Mouse (Mus musculus) lung, embryonic 14.5 days (tissue): Measurements from ENCODE around the gene Eln. TPM values are rescaled to one million over a fixed set of nuclear protein-coding genes. Genes with fewer than 3 reads are reported as not detected.
A peak's percentile ranks its signal among the peaks of the same experiment; 100 is the strongest.

Experiments used
- ATAC-seq: fragments of 200-750 bp; cut with Nextera tagmentation; 2 replicates; pipeline ENCODE4 v1.8.0; 2017; ENCODE audit warnings: mild to moderate bottlenecking, moderate TSS enrichment, moderate library complexity; ENCODE audit not compliant: insufficient read depth
- DNase-seq: peaks from one replicate; pipeline ENCODE4 v3.0.0-alpha.2; 2015
- H3K27ac ChIP-seq: fragments of 300-500 bp; sonication (generic); 2 replicates; pipeline ENCODE4 v1.5.1; 2014; ENCODE audit warnings: low read depth, mild to moderate bottlenecking, moderate library complexity
- H3K27me3 ChIP-seq: fragments of 300-500 bp; sonication (generic); 2 replicates; pipeline ENCODE4 v1.6.1; 2014; ENCODE audit warnings: low read length, control low read depth; ENCODE audit not compliant: insufficient read depth
- H3K36me3 ChIP-seq: fragments of 300-500 bp; sonication (generic); 2 replicates; pipeline ENCODE4 v1.6.1; 2014; ENCODE audit warnings: control low read depth; ENCODE audit not compliant: insufficient read depth
- H3K4me1 ChIP-seq: fragments of 300-500 bp; sonication (generic); 2 replicates; pipeline ENCODE4 v1.6.1; 2014; ENCODE audit warnings: antibody characterized with exemption, control low read depth; ENCODE audit not compliant: insufficient read depth
- H3K4me2 ChIP-seq: fragments of 300-500 bp; sonication (generic); 2 replicates; pipeline ENCODE4 v1.6.1; 2014; ENCODE audit warnings: mild to moderate bottlenecking
- H3K4me3 ChIP-seq: fragments of 300-500 bp; sonication (generic); 2 replicates; pipeline ENCODE4 v1.5.1; 2014; ENCODE audit warnings: low read depth, low read length
- H3K9ac ChIP-seq: fragments of 300-500 bp; sonication (generic); 2 replicates; pipeline ENCODE4 v1.6.1; 2014
- H3K9me3 ChIP-seq: fragments of 300-500 bp; sonication (generic); 2 replicates; pipeline ENCODE4 v1.6.1; 2016; ENCODE audit warnings: low read depth, low read length, control low read depth
- CTCF ChIP-seq: IDR thresholded peaks from 2 replicates; pipeline ENCODE4 v1.5.1; 2016; ENCODE audit warnings: antibody characterized with exemption, low read depth
- WGBS: fragments of 180-500 bp; shearing (Covaris S2); extraction: QIAGEN DNeasy Blood & Tissue Kit; methylation state at CpG from one replicate; pipeline ENCODE4 v1.1.7; 2014; 5-methylcytosine and 5-hydroxymethylcytosine counted together
- polyA plus RNA-seq: library from polyadenylated mRNA; unstranded; fragments of >200 nt; fragmentation: Nextera tagmentation; extraction: Ambion mirVana; gene quantifications from 2 replicates; pipeline ENCODE4 v1.2.1, GENCODE M21; 2014

The Eln gene
- polyA plus RNA-seq, 1 experiment from 2014 or later = 196 TPM

DNA sequence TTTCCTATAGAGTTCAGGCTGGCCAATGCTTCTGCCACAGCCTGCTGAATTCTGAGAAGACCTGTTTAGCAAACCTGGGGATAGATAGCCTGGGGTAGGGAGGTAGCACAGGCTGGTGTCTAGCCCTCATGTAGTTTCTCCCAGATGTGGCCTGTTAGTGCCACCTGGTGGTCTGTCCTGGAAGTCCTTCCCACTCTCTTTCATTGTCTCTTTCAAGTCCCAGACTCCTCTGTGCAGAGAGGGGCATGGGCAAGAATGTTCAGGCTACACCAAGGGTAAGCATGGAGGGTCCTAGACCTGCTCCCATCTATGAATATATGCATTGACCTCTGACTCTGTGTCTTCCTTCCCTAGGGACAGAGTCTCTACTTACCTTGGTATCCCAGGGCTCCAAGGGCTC lies 43.0 kb downstream of the Eln start:
- peak; percentile 94 for TF ChIP-seq CTCF
- Histone ChIP-seq H3K27me3 (no peaks in the 10 kb centered on the region), H3K9me3 (no peaks in the 10 kb centered on the region), H3K4me3 (no peak overlapping the region), H3K4me2 (no peak overlapping the region), H3K27ac (no peak overlapping the region), H3K9ac (no peak overlapping the region), H3K36me3 (peaks cover 24% of the 10 kb centered on the region), H3K4me1 (no peaks in the 10 kb centered on the region)
- peak; percentile 62; the same call in 1 of the 2 replicates for ATAC-seq
- peak; percentile 88 for DNase-seq

- H3K9ac ChIP-seq = no peak overlapping the region
- H3K9me3 ChIP-seq = no peaks in the 10 kb centered on the region
- WGBS = 40% methylated on average over 2 of the region's 2 CpGs
- TF ChIP-seq CTCF = no peak
- H3K36me3 ChIP-seq = no peaks in the 10 kb centered on the region
- H3K4me3 ChIP-seq = no peak overlapping the region
- H3K27me3 ChIP-seq = no peaks in the 10 kb centered on the region
- no peaks in the 10 kb centered on the region for H3K4me1 ChIP-seq
- ATAC-seq (peak; percentile 63; the same call in 1 of the 2 replicates), DNase-seq (no peak)
- no peak overlapping the region for H3K4me2 ChIP-seq
- no peak overlapping the region for H3K27ac ChIP-seq
Measured at GRCm38 (mm10) chr5:134695539-134695938, 51.6 kb downstream of the Eln start.

- no peak overlapping the region for H3K4me2 ChIP-seq
- WGBS = 8% methylated on average over 2 of the region's 2 CpGs
- DNase-seq = no peak
- H3K4me1 ChIP-seq = no peaks in the 10 kb centered on the region
- no peak overlapping the region for H3K9ac ChIP-seq
- H3K27me3 ChIP-seq = no peaks in the 10 kb centered on the region
- H3K27ac ChIP-seq = no peak overlapping the region
- no peaks in the 10 kb centered on the region for H3K36me3 ChIP-seq
- TF ChIP-seq CTCF = peak; percentile 49
- peak; percentile 44 for ATAC-seq
- H3K4me3 ChIP-seq = no peak overlapping the region
- H3K9me3 ChIP-seq = no peaks in the 10 kb centered on the region
Measured at GRCm38 (mm10) chr5:134695082-134695481, 52.0 kb downstream of the Eln start.

DNA sequence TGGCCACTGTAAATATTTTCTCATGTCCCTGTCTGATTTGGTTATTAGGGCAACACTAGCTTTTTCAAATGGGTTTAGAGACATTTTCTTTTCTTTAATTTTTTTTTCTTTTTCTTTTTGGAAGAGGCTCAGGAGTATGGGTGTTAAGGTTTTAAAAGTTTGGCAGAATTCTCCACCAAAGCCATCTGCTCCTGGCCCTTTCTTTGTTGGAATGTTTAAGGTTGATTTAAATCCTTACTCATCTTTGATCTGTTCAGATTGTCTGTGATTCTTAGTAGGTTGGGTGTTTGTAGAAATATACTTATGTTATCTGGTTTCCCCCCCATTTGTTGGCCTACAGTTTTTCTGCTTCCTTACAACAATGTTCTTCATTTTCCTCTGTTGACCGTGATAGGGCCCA lies 54.4 kb downstream of the Eln start:
- no peak overlapping the region for H3K27ac ChIP-seq
- no peak overlapping the region for H3K9ac ChIP-seq
- TF ChIP-seq CTCF = no peak
- no peaks in the 10 kb centered on the region for H3K27me3 ChIP-seq
- no peak for DNase-seq
- no peaks in the 10 kb centered on the region for H3K36me3 ChIP-seq
- WGBS = 86% methylated on average over 1 of the region's 1 CpGs
- H3K4me3 ChIP-seq = no peak overlapping the region
- no peak overlapping the region for H3K4me2 ChIP-seq
- H3K9me3 ChIP-seq = no peaks in the 10 kb centered on the region
- no peaks in the 10 kb centered on the region for H3K4me1 ChIP-seq
- no peak for ATAC-seq

- Histone ChIP-seq H3K9ac (peak overlapping the region; percentile 28; the same call in 1 of the 2 replicates), H3K27me3 (no peaks in the 10 kb centered on the region), H3K36me3 (peaks cover 5% of the 10 kb centered on the region; the same call in 1 of the 2 replicates), H3K4me1 (no peaks in the 10 kb centered on the region), H3K9me3 (no peaks in the 10 kb centered on the region), H3K4me2 (peak overlapping the region; percentile 96), H3K4me3 (peak overlapping the region; percentile 79), H3K27ac (peak overlapping the region; percentile 48)
- ATAC-seq = peak; percentile 96
- under 1% methylated on average over 38 of the region's 38 CpGs for WGBS
- peak; percentile 67 for TF ChIP-seq CTCF
- peak; percentile 100 for DNase-seq
Measured at GRCm38 (mm10) chr5:134688718-134689284, 58.3 kb downstream of the Eln start.

DNA sequence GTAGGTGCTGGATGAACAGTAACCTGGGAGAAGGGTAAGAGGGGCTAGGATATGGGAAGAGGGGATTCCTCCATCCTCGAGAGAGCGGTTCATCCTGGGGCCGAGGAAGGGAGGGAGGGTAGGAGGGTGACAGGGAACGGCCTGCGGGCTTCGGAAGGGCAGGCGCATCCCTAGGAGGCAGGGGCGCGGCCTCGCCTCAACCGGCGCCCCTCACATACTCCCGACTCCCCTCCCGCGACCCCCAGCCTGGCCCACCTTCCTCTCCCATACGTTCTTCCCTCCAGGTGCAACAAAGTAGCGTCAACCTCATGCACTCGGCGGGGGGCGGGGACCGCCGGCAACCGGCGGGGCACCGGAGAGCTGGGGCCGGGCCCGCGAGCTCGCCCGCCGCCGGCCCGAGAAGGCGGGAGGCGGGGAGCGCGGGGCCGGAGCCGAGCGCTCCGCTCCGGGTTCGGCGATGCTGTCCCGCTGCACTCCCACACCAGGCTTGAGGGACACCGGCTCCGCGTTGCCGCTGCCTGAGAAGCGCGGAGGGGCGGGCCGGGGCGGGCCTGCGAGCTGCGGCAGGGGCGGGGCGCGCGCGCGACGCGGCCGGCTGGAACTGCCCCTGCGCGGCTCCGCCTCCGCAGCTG lies 58.9 kb downstream of the Eln start, which contains the start of gene Limk1:
Gene Limk1, minus strand, starts transcription at position 513 of the 632 bp plus-strand sequence.
- H3K36me3 ChIP-seq = peaks cover 7% of the 10 kb centered on the region; the same call in 1 of the 2 replicates
- H3K4me2 ChIP-seq = peak within 1 kb of the TSS; percentile 96
- peak within 1 kb of the TSS; percentile 48 for H3K27ac ChIP-seq
- no peaks in the 10 kb centered on the region for H3K9me3 ChIP-seq
- no peaks in the 10 kb centered on the region for H3K27me3 ChIP-seq
- H3K9ac ChIP-seq = peak within 1 kb of the TSS; percentile 67
- no peak for TF ChIP-seq CTCF
- WGBS = under 1% methylated on average over 54 of the region's 69 CpGs
- peak within 1 kb of the TSS; percentile 79 for H3K4me3 ChIP-seq
- no peaks in the 10 kb centered on the region for H3K4me1 ChIP-seq
- no peak for DNase-seq
- ATAC-seq = peak; percentile 26; the same call in 1 of the 2 replicates

DNA sequence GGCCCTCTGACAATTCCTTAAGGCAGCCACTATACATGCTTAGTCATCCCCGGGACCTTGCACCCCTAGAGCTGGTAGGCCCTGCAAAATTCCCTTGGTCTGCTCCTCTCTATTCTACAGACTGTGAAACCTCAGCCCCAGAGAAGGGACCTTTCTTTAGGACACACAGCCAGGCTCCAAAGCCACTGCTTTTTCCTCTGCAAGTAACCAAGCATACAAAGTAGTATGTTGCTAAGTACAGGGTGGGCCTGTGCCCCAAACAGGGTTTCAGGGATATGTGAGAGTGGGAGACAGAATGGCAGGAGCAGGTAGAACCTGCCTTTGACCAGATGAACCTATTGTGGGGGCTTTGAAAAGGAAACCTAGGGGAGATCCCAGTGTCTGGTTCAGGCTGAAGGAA lies 59.9 kb downstream of the Eln start:
- DNase-seq (no peak), ATAC-seq (no peak)
- Histone ChIP-seq H3K4me3 (0 out of 2 replicates have a peak overlapping the region, but pooled peaks have one; percentile 79), H3K4me2 (peak overlapping the region; percentile 96), H3K27ac (no peak overlapping the region), H3K4me1 (no peaks in the 10 kb centered on the region), H3K36me3 (peaks cover 7% of the 10 kb centered on the region; the same call in 1 of the 2 replicates), H3K9me3 (no peaks in the 10 kb centered on the region), H3K27me3 (no peaks in the 10 kb centered on the region), H3K9ac (peak overlapping the region; percentile 67)
- no peak for TF ChIP-seq CTCF
- 80% methylated on average over 1 of the region's 1 CpGs for WGBS
